Mouse (Mus musculus): Measurements from ENCODE around the gene Crip1. TPM values are rescaled to one million over a fixed set of nuclear protein-coding genes. Genes with fewer than 3 reads are reported as not detected.

The Crip1 gene
- polyA plus RNA-seq, 2 experiments from 2014 or later: 1,240 to 2,098 TPM

GRCm38 (mm10) chr12:113131601-113132000, 14.5 kb upstream of the Crip1 start:
- no peak for ATAC-seq

- ATAC-seq: no peak
Measured at GRCm38 (mm10) chr12:113132567-113132966, 13.5 kb upstream of the Crip1 start.

- no peak for ATAC-seq
Measured at GRCm38 (mm10) chr12:113133260-113133659, 12.9 kb upstream of the Crip1 start.

GRCm38 (mm10) chr12:113133861-113134403, 12.2 kb upstream of the Crip1 start:
- ATAC-seq: no peak

- ATAC-seq: no peak
Measured at GRCm38 (mm10) chr12:113134502-113134901, 11.6 kb upstream of the Crip1 start.

- ATAC-seq: no peak
Measured at GRCm38 (mm10) chr12:113135401-113135800, 10.7 kb upstream of the Crip1 start.

GRCm38 (mm10) chr12:113136492-113137020, 9.6 kb upstream of the Crip1 start:
- no peak for ATAC-seq

GRCm38 (mm10) chr12:113137260-113138213, 8.6 kb upstream of the Crip1 start:
- ATAC-seq: no peak

- no peak for ATAC-seq
Measured at GRCm38 (mm10) chr12:113138291-113138690, 7.8 kb upstream of the Crip1 start.

GRCm38 (mm10) chr12:113138901-113139864, 6.9 kb upstream of the Crip1 start:
- ATAC-seq: no peak

GRCm38 (mm10) chr12:113139908-113140615, 6.1 kb upstream of the Crip1 start, which contains the start of gene Crip2:
Gene Crip2 (plus strand): TSS chr12:113140236.
- ATAC-seq: peak; percentile 80

GRCm38 (mm10) chr12:113140616-113141411, 5.3 kb upstream of the Crip1 start:
- ATAC-seq: no peak

GRCm38 (mm10) chr12:113141531-113141973, 4.6 kb upstream of the Crip1 start:
- no peak for ATAC-seq

GRCm38 (mm10) chr12:113142021-113142975, 3.8 kb upstream of the Crip1 start:
- no peak for ATAC-seq

GRCm38 (mm10) chr12:113143164-113143563, 3.0 kb upstream of the Crip1 start:
- ATAC-seq: no peak

- ATAC-seq: no peak
Measured at GRCm38 (mm10) chr12:113144001-113144756, 1.9 kb upstream of the Crip1 start.

- no peak for ATAC-seq
Measured at GRCm38 (mm10) chr12:113144886-113145285, 1.2 kb upstream of the Crip1 start.

GRCm38 (mm10) chr12:113145591-113145990, 525 bp upstream of the Crip1 start:
- no peak for ATAC-seq

- ATAC-seq: no peak
Measured at GRCm38 (mm10) chr12:113147481-113147880, 1.4 kb downstream of the Crip1 start.

All from activated CD4-positive, CD25-positive, alpha-beta regulatory T cell, adult 4 months (primary cell).